Mouse (Mus musculus): ENCODE measurements at regions not wholly inside any gene's neighbourhood (a gene's known extent, or its start where the extent isn't known, plus 50 kb on each side); places are given as distances from the start of the nearest gene placed in this dataset.

GRCm38 (mm10) chr16:49614801-49615200 lies 84.2 kb upstream of the Ift57 start:
- TF ChIP-seq HCFC1 (IDR thresholded peaks at IDR 0.05; ENCODE audit: low read depth, low read length) (no peak), CTCF (IDR thresholded peaks at IDR 0.05 in 2 of 3, conservative IDR thresholded peaks at IDR 0.05 in 1 of 3; ENCODE audit: control insufficient read depth in 1 of 3, insufficient read depth in 1 of 3, low read depth in 2 of 3, low read length in 3 of 3, poor library complexity in 1 of 3, severe bottlenecking in 1 of 3) (no peak), POLR2A (IDR thresholded peaks at IDR 0.05; ENCODE audit: control insufficient read depth in 1 of 2, insufficient read depth in 1 of 2, low read depth in 1 of 2, low read length in 2 of 2, poor library complexity in 1 of 2) (no peak), ZMIZ1 (IDR thresholded peaks at IDR 0.05; ENCODE audit: low read depth, low read length) (no peak), MAFK (IDR thresholded peaks at IDR 0.05; ENCODE audit: borderline replicate concordance, low read depth, low read length) (no peak), MAZ (IDR thresholded peaks at IDR 0.05; ENCODE audit: low read depth, low read length) (no peak), USF1 (IDR thresholded peaks at IDR 0.05; ENCODE audit: low read depth, low read length) (no peak), CHD1 (IDR thresholded peaks at IDR 0.05; ENCODE audit: low read depth, low read length) (no peak), KAT2A (conservative IDR thresholded peaks at IDR 0.05; ENCODE audit: low read depth, low read length) (no peak), RCOR1 (IDR thresholded peaks at IDR 0.05; ENCODE audit: low read depth, low read length) (no peak), GATA1 (IDR thresholded peaks at IDR 0.05; ENCODE audit: low read depth, low read length) (no peak), NRF1 (IDR thresholded peaks at IDR 0.05; ENCODE audit: insufficient read depth, low read depth, low read length, poor library complexity, severe bottlenecking) (no peak), UBTF (IDR thresholded peaks at IDR 0.05; ENCODE audit: borderline replicate concordance, insufficient read depth, low read depth, low read length) (no peak)

Measured in MEL (cell line).